Mouse (Mus musculus): ENCODE data around the gene N4bp2l1. TPM values are rescaled to one million over a fixed set of nuclear protein-coding genes. Genes with fewer than 3 reads are reported as not detected.

The N4bp2l1 gene
- total RNA-seq, 1 experiment from 2014 or later: 26.4 TPM

- ATAC-seq (replicated peaks; ENCODE audit: low read depth, poor library complexity, severe bottlenecking): peak; percentile 29
These were observed 2.6 kb upstream of the N4bp2l1 start for GRCm38 (mm10) chr5:150599301-150600294.

GRCm38 (mm10) chr5:150598202-150599119 lies 1.5 kb upstream of the N4bp2l1 start:
- ATAC-seq (replicated peaks; ENCODE audit: low read depth, poor library complexity, severe bottlenecking): no peak

GRCm38 (mm10) chr5:150595366-150596016 lies 1.5 kb downstream of the N4bp2l1 start:
- ATAC-seq (replicated peaks; ENCODE audit: low read depth, poor library complexity, severe bottlenecking): peak; percentile 43

GRCm38 (mm10) chr5:150594649-150595339 lies 2.2 kb downstream of the N4bp2l1 start:
- no peak for ATAC-seq (replicated peaks; ENCODE audit: low read depth, poor library complexity, severe bottlenecking)

GRCm38 (mm10) chr5:150593756-150594648 lies 3.0 kb downstream of the N4bp2l1 start:
- ATAC-seq (replicated peaks; ENCODE audit: low read depth, poor library complexity, severe bottlenecking): peak; percentile 7; the same call in 1 of the 2 replicates

GRCm38 (mm10) chr5:150592904-150593755 lies 3.9 kb downstream of the N4bp2l1 start:
- peak; percentile 19 for ATAC-seq (replicated peaks; ENCODE audit: low read depth, poor library complexity, severe bottlenecking)

GRCm38 (mm10) chr5:150592186-150592903 lies 4.6 kb downstream of the N4bp2l1 start:
- ATAC-seq (replicated peaks; ENCODE audit: low read depth, poor library complexity, severe bottlenecking): peak; percentile 67

- ATAC-seq (replicated peaks; ENCODE audit: low read depth, poor library complexity, severe bottlenecking): no peak
These were observed 7.0 kb downstream of the N4bp2l1 start for GRCm38 (mm10) chr5:150589945-150590344.

GRCm38 (mm10) chr5:150584337-150584729 lies 12.7 kb downstream of the N4bp2l1 start:
- ATAC-seq (replicated peaks; ENCODE audit: low read depth, poor library complexity, severe bottlenecking): no peak

- ATAC-seq (replicated peaks; ENCODE audit: low read depth, poor library complexity, severe bottlenecking): peak; percentile 31; the same call in 1 of the 2 replicates
These were observed 13.2 kb downstream of the N4bp2l1 start for GRCm38 (mm10) chr5:150583622-150584336.

- ATAC-seq (replicated peaks; ENCODE audit: low read depth, poor library complexity, severe bottlenecking): no peak
These were observed 13.8 kb downstream of the N4bp2l1 start for GRCm38 (mm10) chr5:150583181-150583580.

- ATAC-seq (replicated peaks; ENCODE audit: low read depth, poor library complexity, severe bottlenecking): no peak
These were observed 15.8 kb downstream of the N4bp2l1 start for GRCm38 (mm10) chr5:150581180-150581579.

- peak; percentile 74 for ATAC-seq (replicated peaks; ENCODE audit: low read depth, poor library complexity, severe bottlenecking)
These were observed 18.3 kb downstream of the N4bp2l1 start for GRCm38 (mm10) chr5:150578613-150579171.

- ATAC-seq (replicated peaks; ENCODE audit: low read depth, poor library complexity, severe bottlenecking): no peak
These were observed 20.2 kb downstream of the N4bp2l1 start for GRCm38 (mm10) chr5:150576832-150577231.

GRCm38 (mm10) chr5:150574885-150575284 lies 22.1 kb downstream of the N4bp2l1 start:
- ATAC-seq (replicated peaks; ENCODE audit: low read depth, poor library complexity, severe bottlenecking): no peak

- ATAC-seq (replicated peaks; ENCODE audit: low read depth, poor library complexity, severe bottlenecking): no peak
These were observed 22.6 kb downstream of the N4bp2l1 start for GRCm38 (mm10) chr5:150574403-150574802.

Measured in common myeloid progenitor, adult 5-6 weeks (primary cell).